Mouse (Mus musculus) cortical plate, adult 2 months (tissue): Measurements from ENCODE around the gene Ranbp9. TPM values are rescaled to one million over a fixed set of nuclear protein-coding genes. Genes with fewer than 3 reads are reported as not detected.

ENCODE experiments used
- H3K27ac ChIP-seq: fragments of 200-500 bp; 2 replicates; pipeline ENCODE4 v1.5.1; 2012; ENCODE audit warnings: low read length, control low read depth, inconsistent platforms; ENCODE audit not compliant: insufficient read depth
- H3K4me1 ChIP-seq: fragments of 200-500 bp; 2 replicates; pipeline ENCODE4 v1.6.1; 2011; ENCODE audit warnings: low read length; ENCODE audit not compliant: control insufficient read depth, insufficient read depth
- H3K4me3 ChIP-seq: fragments of 200-500 bp; 2 replicates; pipeline ENCODE4 v1.5.1; 2011; ENCODE audit warnings: mild to moderate bottlenecking, low read length, control low read depth; ENCODE audit not compliant: insufficient read depth
- CTCF ChIP-seq: fragments of 200-500 bp; IDR thresholded peaks from 2 replicates; pipeline ENCODE4 v1.5.1; 2011; ENCODE audit warnings: mild to moderate bottlenecking, control low read depth, low read length; ENCODE audit not compliant: insufficient read depth; ENCODE audit errors: extremely low read depth
- POLR2A ChIP-seq: fragments of 200-500 bp; IDR thresholded peaks from 2 replicates; pipeline ENCODE4 v1.6.1; 2011; ENCODE audit warnings: mild to moderate bottlenecking, low read length, control low read depth; ENCODE audit not compliant: insufficient read depth; ENCODE audit errors: extremely low read depth
- polyA plus RNA-seq: library from polyadenylated mRNA; depleted of rRNA; stranded (reverse); fragments of >200 nt; gene quantifications from 2 replicates; pipeline ENCODE4 v1.2.3, GENCODE M21; 2012

Ranbp9 gene
- polyA plus RNA-seq, 1 experiment = 70.7 TPM

GRCm38 (mm10) chr13:43516931-43517330, 35.8 kb upstream of the Ranbp9 start:
- peaks cover 6% of the 10 kb centered on the region for H3K4me1 ChIP-seq
- TF ChIP-seq CTCF (no peak), POLR2A (no peak)
- no peak overlapping the region for H3K4me3 ChIP-seq
- H3K27ac ChIP-seq = peak overlapping the region; percentile 91

- Histone ChIP-seq H3K4me3 (no peak overlapping the region), H3K4me1 (peaks cover 6% of the 10 kb centered on the region), H3K27ac (peak overlapping the region; percentile 91)
- no peak for TF ChIP-seq POLR2A
- no peak for TF ChIP-seq CTCF
Measured at GRCm38 (mm10) chr13:43516119-43516518, 35.0 kb upstream of the Ranbp9 start.

- no peak overlapping the region for H3K4me3 ChIP-seq
- TF ChIP-seq CTCF = no peak
- TF ChIP-seq POLR2A = peak; percentile 59; the same call in 1 of the 2 replicates
- peak overlapping the region; percentile 74 for H3K27ac ChIP-seq
Measured at GRCm38 (mm10) chr13:43514950-43515358, 33.9 kb upstream of the Ranbp9 start.

DNA sequence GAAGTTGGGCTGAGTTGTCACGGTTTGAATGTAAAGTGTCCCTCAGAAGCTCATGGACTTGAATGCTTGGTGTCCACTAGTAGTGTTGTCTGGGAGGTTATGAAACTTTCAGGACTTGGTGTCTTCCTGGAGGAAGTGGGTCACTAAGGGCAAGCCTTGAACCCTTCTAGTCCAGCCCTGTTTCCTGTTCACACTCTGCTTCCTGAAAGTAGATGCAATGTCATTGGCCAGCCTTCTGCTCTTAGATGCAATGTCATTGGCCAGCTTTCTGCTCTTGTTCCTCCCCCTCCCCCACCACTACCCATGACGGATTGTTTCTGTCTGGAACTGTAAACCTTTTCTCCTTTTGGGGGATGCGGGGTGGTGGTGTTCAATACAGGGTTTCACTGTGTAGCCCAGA, 31.7 kb upstream of the Ranbp9 start:
- Histone ChIP-seq H3K27ac (no peak overlapping the region), H3K4me3 (no peak overlapping the region), H3K4me1 (peaks cover 6% of the 10 kb centered on the region)
- TF ChIP-seq CTCF (no peak), POLR2A (no peak)

More at GRCm38 (mm10) chr13:43514950-43515358, 33.9 kb upstream of the Ranbp9 start:
- H3K4me1 ChIP-seq = peaks cover 6% of the 10 kb centered on the region

- Histone ChIP-seq H3K4me3 (no peak overlapping the region), H3K4me1 (no peaks in the 10 kb centered on the region), H3K27ac (no peak overlapping the region)
- TF ChIP-seq CTCF = no peak
- no peak for TF ChIP-seq POLR2A
Measured at GRCm38 (mm10) chr13:43505798-43506197, 24.7 kb upstream of the Ranbp9 start.

- H3K4me1 ChIP-seq = no peaks in the 10 kb centered on the region
- H3K4me3 ChIP-seq = no peak overlapping the region; the same call in 1 of the 2 replicates
- TF ChIP-seq POLR2A (no peak), CTCF (no peak)
- H3K27ac ChIP-seq = no peak overlapping the region
Measured at GRCm38 (mm10) chr13:43503395-43503850, 22.3 kb upstream of the Ranbp9 start.

- TF ChIP-seq POLR2A (no peak), CTCF (no peak)
- H3K4me3 ChIP-seq = no peak overlapping the region
- peaks cover 2% of the 10 kb centered on the region for H3K4me1 ChIP-seq
- H3K27ac ChIP-seq = no peak overlapping the region
Measured at GRCm38 (mm10) chr13:43501601-43502000, 20.5 kb upstream of the Ranbp9 start.

GRCm38 (mm10) chr13:43500483-43500850, 19.4 kb upstream of the Ranbp9 start:
- no peak overlapping the region for H3K4me3 ChIP-seq
- no peak overlapping the region for H3K27ac ChIP-seq
- no peak for TF ChIP-seq CTCF
- TF ChIP-seq POLR2A = no peak
- H3K4me1 ChIP-seq = peaks cover 2% of the 10 kb centered on the region

DNA sequence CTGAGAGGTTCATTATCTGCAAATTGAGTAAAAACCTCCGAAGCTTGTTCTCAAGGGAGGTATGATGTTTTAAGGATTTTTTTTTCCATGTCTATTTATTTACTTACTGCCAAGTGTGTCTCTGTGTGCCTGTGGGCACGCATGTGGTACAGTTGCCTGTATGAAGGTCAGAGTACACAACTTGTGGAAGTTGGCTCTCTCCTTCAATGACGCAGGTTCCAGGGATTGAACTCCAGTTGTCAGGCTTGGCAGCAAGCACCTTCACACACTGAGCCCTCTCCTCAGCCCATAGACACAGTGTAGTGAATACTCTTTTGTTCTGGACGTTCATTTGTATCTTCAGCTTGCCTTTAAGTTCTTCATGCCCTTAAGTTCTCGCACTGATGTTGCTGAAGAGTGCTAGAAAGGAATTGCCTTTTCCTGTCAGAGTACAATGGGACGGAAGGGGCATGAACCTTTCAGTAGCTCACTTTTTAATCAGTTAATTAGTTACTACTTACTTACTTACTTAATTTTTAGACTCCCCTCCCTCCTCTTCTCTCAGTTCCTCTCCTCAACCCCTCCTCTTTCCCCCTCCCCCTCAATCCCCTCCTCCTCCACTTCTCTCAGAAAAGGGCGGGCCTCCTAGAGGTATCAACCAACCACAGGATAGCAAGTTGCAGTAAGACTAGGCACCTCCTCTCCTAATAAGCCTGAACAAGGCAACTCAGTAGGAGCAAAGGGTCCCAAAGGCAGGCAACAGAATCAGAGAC, 18.8 kb upstream of the Ranbp9 start:
- Histone ChIP-seq H3K27ac (no peak overlapping the region), H3K4me1 (peaks cover 2% of the 10 kb centered on the region), H3K4me3 (no peak overlapping the region)
- TF ChIP-seq CTCF (no peak), POLR2A (no peak)

- Histone ChIP-seq H3K4me1 (peaks cover 5% of the 10 kb centered on the region), H3K4me3 (no peak overlapping the region), H3K27ac (no peak overlapping the region)
- no peak for TF ChIP-seq CTCF
- TF ChIP-seq POLR2A = no peak
Measured at GRCm38 (mm10) chr13:43498849-43499248, 17.8 kb upstream of the Ranbp9 start.
